Mouse (Mus musculus): ENCODE measurements around the gene Gm20741.

The Gm20741 gene

DNA sequence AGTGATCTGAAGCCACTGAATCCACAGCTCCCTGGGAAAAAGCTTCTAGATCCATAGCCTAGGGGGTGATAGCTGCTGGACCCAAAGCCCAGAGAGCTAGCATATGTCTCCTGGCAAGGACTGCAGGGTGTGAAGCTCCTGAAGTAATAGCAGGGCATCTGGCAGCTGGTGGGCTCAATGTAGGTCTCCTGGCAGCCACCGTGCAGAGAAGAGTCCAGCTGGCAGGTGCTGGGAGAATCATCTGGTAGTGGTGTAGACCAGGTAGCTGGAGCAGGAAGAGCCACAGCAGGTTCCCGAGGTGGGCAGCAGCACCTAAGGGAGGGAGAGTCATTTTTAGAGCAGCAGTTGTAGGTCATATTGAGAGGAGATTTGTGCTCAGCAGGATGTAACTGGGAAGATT, at the start of gene Gm20741:
Gene Gm20741, minus strand, starts transcription at position 394 of the 400 bp plus-strand sequence.
- DNase-seq (ENCODE audit: low read depth, low spot score): no peak

DNA sequence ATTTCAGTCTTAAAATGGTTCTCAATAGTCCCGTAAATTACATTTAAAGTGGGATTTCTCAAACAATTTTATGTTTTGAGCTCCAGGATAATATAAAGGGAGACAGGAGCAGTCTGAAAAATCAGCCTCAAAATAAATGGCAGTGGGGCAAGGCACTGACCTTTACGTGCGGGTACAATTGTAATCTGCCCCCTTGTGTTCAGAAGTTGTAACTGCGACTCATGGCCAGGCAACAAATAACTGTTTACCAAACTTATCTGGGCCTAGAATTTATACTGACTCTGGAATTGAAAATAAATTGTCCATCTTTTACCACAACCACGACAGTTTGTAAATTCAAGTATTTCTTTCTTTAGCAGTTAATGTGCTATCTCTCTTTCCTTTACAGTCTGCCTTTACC, 39.4 kb upstream of the Gm20741 start:
- peak; percentile 51 for DNase-seq (ENCODE audit: low read depth, low spot score)

DNA sequence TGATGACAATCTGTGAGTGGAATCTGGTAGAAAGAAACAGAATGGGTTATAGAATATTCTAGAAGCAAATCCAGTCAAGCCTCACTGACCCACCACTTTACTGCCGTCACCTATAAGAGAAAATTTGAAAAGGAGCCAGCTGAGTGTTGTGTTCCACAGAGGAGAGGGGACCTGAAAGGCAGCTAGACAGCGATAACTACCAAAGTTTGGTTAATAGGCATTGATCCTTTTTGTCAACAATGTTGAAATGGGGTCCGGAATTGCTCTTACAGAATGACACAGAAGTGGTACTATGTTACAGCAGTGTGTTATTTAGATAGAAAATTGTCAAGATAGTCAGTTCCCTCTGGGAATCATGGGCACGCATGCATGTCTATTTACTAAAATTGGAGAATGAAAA, 36.5 kb upstream of the Gm20741 start:
- no peak for DNase-seq (ENCODE audit: low read depth, low spot score)

DNA sequence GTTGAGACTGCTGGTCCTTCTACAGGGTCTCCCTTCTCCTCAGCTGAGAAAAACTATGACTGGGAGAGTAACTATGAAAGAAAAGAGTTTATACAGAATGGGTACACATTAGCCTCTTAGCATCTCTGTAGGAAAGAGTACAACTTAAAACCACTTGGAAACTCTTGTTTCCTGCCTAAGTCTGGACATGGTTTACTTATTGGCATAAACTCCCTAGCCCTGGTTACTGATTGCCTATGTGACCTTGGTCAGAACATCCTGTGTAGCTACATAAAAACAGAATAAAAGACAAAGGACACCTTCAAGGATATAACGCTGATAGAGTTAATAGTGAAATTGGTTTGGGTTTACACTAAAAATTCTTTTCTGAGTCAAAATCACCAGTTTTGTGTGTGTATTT, 35.3 kb upstream of the Gm20741 start:
- DNase-seq (ENCODE audit: low read depth, low spot score): no peak

DNA sequence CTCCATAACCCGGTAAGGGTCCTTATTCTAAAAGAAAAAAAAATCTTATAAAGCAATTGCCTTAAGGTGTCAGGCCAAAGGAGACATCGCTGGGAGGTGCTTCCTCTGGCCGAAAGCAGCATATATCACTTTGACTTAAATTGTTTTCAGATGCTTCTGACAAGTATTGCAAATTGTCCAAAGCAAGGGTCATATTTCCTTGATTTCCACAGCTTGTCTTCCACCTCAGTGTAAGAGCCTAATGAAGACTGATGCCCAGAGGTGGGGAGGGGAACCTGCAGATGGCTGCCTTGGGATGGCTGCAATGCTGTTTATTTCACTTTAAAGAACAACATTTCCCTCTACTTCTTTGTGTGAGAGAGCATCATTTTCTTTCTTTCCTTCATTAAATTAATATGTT, 15.0 kb upstream of the Gm20741 start:
- DNase-seq (ENCODE audit: low read depth, low spot score): no peak

DNA sequence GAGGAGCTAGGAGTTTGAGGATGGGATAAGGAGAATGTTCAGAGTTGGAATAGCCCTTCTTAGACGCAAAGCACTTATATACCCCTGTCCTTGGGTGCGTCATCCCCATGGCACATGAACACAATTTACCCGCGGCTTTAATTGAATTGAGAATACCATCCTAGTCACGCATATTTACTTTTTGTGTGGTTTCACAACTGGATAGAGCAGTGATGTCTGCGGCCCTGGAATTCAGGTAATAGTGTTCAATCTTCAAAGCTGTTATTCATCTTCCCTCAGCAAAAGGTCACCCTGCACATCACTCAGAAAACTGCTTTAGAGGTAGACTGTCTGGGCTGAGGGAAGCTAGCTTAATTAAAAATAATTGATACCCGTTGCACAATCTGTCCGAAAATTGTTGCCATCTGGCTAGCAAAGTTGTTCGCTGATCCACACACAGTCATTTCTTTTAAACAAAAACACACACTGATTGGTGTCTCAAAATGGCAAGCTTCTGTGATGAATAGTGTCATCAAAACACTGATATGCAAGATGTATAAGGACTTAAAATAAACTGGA, 14.2 kb upstream of the Gm20741 start, which contains the start of gene Krtap14:
Gene Krtap14, minus strand, starts transcription at position 51 of the 558 bp plus-strand sequence.
- no peak for DNase-seq (ENCODE audit: low read depth, low spot score)

DNA sequence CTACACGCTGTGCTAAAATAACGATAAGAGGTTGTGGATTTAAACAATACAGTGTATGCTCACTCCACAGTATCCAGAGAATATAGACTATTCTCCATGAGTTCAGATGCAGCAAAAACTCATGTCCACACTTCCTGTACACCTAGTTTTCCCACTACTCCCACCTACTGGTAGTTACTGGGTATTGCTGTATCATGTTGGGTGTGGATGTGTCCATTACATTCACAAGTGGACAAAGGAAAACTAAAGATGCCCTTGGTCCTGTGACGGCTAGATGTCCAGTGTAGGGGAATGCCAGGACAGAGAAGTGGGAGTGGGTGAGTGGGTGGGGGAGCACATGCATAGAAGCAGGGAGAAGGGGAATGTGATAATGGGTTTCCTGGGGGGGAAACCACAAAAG, 11.7 kb upstream of the Gm20741 start:
- DNase-seq (ENCODE audit: low read depth, low spot score): peak; percentile 50

DNA sequence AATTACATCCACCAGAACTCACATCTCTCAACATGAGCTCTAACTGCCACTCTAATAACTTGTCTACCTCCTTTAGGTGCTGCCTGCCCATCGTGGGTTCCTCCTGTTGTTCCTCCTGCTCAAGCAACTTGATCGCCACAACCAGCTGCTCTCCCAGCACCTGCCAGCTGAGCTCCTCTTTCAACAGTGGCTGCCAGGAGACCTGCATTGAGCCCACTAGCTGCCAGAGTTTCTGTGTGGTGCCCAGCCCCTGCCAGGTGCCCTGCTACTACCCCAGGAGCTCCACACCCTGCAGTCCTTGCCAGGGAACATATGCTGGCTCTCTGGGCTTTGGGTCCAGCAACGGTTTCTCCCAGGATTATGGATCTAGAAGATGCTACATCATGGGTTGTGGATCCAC, 8.0 kb upstream of the Gm20741 start, which contains the start of gene Krtap15:
Gene Krtap15, plus strand, starts transcription at position 150 of the 400 bp plus-strand sequence.
- DNase-seq (ENCODE audit: low read depth, low spot score): no peak

DNA sequence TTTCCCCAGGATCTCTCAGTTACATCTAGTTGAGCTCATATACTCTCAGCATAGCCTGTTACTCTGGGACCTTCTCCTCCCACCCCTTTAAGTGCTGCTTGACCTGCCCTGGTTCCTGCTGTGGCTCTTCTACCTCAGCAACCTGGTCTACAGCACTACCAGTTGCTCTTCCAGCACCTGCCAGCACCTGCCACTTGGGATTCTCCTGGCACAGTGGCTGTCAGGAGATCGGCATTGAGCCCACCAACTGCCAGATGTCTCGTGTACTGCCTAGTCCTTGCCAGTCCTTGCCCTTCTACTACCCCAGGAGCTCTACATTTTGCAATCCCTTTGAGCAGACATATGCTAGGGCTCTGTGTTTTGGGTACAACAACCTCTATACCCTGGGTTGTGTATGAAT, 25.2 kb downstream of the Gm20741 start:
- no peak for DNase-seq (ENCODE audit: low read depth, low spot score)

DNA sequence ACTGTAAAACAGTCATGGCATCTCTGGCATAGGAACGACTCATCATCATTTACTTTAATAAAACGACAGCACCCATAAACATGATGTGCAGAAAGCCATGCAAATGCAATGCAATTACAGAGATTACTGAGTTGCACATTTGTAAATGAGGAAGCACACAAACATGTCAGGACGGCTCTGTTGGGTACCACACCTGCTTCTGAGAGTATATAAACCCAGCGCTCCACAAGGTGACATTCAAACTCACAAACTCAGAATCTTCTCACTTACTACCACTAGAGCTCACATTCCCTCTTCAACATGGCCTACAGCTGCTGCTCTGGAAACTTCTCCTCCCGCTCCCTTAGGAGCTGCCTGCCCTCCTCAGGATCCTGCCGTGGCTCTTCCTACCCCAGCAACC, 34.4 kb downstream of the Gm20741 start, which contains the start of gene Gm5965:
Gene Gm5965, plus strand, starts transcription at position 301 of the 400 bp plus-strand sequence.
- no peak for DNase-seq (ENCODE audit: low read depth, low spot score)

DNA sequence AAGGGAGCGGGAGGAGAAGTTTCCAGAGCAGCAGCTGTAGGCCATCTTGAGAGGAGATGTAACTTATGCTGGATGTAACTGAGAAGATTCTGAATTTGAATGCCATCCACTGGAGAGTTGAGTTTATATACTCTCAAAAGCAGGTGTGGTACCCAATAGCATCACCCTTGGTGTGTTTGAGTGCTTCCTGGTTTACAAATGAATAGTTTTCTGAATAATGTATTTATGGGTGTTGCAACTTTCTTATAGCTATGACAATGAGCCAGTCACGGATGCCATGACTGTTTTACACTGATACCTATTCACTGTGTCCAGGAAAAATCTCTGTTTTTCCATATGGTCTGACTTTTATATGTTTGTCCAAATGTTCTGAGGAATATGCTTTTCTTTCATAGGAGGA, 37.9 kb downstream of the Gm20741 start, which contains the start of gene 2310057N15Rik:
Gene 2310057N15Rik, minus strand, starts transcription at position 101 of the 400 bp plus-strand sequence.
- DNase-seq (ENCODE audit: low read depth, low spot score): no peak
